Mouse (Mus musculus) erythroid progenitor cell, adult 5-6 weeks (primary cell): ENCODE measurements around the gene Egflam. TPM values are rescaled to one million over a fixed set of nuclear protein-coding genes. Genes with fewer than 3 reads are reported as not detected.

Experiments
- ATAC-seq: replicated peaks from 2 replicates; pipeline ENCODE4 v1.8.0; 2016; ENCODE audit warnings: moderate number of reproducible peaks, mild to moderate bottlenecking, moderate TSS enrichment, inconsistent platforms; ENCODE audit not compliant: poor library complexity, low FRiP score, severe bottlenecking
- total RNA-seq, 2 experiments: library from RNA; stranded (forward) in 1 of 2; stranded (reverse) in 1 of 2; fragments of 150-400 nt in 1 of 2; fragments of 186-747, 209-891 nt in 1 of 2; gene quantifications; 2 replicates each; pipeline versions ENCODE4 v1.2.3 to v1.2.4; 2015 to 2017; ENCODE audit warnings: low replicate concordance in 2 of 2

Egflam gene
- not detected in 2 replicates for total RNA-seq (2015; ENCODE audit: low replicate concordance)
- total RNA-seq (2017; ENCODE audit: low replicate concordance): not detected in 2 replicates

DNA sequence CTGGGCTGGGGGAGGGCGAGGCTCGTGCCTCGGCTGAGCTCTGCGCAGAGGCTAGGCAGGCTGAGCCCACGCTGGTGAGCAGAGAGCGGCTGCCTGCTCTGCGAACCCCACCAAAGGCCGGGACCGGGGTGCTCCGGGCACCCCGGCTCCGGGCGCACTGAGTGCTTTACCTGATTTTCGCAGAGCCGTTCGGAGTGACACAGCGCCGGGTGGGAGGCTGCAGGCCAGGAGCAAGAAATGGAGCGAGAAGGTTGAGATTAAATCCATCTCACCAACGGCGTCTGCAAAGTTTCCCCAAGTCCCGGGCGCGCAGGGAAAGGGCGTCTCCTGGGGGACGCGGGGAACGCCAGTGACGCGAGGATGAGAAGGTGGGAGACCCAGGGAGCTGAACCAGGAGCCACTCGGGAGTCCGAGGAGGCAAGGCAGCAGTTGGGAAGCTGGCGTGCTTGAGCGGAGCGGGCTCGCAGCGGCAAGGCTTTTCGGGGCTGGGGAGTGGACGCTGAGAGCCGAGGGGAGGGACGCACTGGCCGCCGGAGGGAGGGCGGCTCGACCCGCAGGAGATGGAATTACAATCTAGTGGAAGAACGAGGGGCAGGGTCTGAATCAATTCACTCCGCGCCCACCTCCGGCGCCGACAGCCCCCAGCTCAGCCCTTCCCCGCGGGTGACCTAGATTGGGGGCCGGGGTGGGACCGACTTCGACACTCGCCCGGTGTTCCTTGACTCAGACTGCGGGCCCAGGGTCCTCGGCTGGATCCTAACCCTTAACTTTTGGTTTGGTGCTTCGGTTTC lies at the start of gene Egflam:
Egflam (minus strand) TSS at position 578 of the 791 bp plus-strand sequence.
- ATAC-seq: no peak

DNA sequence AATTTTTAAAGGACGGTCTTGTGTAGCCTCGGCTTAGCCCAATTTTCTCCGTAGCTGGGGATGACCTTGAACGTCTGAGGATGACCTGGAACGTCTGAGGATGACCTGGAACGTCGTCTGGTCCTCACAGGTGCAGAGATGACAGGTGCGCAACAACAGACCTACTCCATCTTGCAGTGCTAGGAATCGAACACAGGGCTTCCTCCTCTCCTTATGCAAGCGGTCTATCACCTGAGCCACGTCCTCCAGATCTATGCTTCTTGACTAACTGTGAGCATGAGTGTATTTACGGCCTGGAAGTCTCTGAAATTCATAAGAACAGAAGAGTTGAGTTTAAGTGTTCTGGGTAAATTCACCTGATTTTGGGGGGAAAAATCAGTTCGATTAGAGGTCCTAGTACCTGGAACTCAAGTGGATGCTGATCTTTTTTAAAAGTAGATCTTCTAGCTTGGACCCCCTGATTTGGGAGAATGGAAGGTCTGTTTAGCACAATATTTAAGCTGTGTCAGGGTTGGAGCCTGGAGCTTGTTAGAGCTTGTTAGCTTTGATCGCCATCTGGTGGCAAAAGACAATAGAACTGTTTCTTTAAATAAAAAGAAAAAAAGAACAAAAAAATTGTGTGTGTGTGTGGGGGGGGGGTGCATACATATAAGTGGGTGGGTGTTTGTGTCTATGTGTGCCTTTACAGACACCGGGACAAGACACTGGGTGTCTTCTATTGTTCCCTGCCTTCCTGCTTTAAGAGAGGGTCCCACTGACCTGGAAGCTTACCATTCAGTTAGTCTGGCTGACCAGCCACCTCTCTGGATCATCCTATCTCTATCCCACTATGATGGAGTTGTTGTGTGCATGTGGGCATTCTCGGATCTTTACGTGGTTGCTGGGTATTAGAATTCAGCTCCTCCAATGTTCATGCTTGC lies 45.5 kb upstream of the Egflam start:
- no peak for ATAC-seq

DNA sequence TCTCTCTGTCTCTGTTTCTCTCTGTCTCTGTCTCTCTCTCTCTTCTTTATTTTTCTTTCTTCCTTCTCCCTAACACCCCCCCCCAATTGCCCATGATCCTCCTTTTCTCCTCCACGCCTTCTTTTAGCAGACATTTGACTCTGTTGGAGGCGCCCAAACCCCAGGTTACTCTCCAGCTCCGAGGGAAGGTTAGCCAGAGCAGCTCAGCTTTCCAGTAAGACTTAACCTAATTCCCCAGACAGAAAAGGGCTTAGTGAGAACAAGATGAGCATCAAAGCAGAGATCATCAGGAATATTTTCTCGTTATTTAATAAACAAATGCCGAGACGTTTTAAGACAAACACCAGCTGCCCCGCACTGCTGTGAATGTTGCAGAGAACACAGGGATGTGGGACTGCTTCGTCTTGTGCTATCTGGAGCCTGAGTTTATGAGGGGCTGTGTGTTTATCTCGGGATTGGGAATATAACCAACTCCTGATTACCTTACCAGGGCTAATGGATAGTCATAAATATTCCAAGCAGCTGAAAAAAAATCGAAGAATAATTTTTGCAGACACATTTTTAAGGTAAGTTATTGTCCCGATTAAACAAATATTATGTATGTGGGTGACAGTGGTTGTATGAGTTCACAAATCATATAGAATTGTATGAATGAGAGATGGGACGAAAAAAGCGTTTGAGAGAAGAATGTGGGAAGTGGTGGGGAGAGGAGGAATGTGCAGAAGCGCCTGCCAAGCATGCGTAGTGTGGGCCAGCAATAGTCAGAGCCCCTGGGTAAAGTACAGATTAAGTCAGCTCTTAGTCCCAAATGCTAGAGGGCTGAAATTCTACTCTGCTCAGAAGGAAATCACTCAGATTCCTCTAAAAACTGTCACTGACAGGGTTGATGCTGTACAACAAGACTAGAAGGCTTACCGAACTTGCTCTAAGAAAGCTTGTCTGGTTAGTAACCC lies 44.2 kb upstream of the Egflam start:
- no peak for ATAC-seq

DNA sequence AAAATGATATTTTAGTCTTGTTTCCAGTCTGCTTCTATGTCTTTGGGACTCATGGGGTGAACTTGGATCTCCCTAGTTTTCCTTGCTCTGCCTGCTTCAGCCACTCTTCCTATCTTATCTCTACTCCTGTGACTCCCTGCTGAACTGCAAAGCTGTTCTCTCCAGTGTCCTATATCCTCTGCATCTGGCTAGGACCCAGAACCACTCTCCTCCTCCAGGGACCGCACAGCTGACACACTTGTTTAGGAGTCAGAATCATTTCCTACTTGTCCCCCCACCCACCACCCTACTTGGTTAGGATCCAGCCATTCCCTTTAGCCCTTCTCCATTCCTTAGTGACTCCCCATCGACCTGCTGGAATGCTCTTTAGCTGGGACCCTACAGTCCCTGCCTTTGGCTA lies 26.1 kb upstream of the Egflam start:
- no peak for ATAC-seq

DNA sequence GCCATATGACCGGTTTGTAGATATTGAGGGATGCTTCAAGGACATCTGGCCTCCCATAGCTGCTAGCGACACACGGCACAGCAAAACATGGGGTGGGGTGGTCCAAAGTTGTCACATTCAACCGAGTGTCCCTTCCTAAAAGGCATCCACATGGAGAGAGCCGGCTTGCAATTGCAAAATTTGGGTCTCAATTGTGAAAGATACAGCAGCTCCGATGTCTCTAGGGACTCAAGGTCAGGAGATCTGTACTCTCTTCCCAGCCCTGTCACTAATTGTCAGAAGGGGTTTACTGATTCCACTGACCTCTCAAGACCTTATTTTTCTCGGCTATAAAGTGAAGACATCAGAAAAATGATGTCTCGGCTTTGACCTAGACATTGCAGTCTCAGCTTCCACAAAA lies 6.3 kb upstream of the Egflam start:
- no peak for ATAC-seq

DNA sequence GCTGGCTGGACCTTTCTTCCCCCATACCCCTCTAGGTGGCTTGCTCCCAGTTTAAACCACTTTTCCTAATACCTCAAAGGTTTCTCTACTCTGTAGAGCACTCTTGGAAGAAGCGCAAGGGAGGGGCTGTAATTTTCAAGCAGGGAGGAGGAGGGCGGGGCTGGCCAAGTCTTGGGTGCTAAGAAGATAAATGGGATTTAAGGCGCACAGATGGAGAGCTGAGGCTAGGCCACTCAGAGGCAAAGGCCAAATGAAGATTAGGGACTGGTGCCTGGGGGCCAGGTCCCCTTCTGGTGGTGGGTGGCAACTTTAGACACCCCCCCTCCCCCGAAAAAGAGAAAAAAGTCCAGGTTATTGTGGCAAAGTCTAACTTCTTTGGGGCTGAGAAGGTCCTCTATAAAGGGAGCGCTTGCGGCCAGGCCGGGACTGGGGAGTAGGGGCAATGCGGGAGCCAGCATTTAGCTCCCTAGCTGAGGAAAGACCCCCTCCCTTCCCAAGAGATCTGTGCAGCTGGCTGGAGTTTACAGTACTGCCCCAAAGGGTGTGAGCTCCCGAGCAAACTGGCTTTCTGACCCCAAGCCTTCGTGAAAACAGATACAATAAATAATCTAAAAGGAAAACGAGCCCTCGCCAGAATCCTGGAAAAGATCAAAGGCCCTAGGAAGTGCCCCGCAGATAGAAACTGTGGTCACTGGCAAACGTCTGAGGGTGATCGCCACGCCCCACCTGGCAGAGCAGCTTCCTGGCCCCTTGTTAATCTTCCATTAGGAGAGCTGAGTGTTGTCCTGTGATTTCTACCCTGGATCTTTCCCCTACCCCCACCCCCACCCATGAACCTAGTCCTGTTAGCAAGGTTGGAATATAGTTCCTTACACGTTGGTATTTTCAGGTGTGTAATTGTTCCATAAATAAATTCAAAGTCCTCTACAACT lies 680 bp upstream of the Egflam start:
- no peak for ATAC-seq

DNA sequence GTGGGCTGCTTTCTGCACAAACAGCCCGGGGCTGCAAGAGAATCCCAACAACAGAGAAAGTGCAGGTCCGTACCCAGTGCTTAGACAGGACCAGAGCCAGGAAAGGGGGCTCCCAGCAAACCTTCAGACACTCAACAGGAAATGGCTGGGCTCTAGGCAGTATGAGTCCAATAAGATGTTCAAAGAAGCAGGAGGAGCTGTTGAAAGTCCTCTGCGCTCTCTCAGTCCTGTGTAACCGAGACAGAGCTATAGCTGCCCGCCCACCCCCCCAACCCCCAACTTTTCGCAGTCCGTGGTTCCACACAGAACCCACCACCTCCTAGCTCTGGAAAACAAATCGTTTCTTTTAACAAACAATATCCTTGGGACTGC lies 763 bp downstream of the Egflam start:
- ATAC-seq: no peak

DNA sequence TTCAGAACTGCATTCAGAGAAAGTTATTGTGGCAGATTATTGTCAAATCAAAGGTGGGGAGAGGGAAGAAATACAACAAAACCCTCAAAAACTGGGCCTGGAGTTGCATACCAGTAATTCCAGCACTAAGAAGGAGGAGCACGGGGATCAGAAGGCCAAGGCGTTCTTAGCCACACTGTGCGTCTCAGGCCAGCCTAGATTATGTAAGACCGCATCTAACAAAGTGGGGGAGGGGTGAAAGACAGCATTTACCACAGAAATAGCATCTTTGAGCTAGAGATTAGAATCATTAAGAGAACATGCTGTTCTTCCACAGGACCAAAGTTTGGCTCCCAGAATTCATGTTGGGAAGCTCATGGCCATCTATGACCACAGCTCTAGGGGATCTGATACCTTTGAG lies 14.8 kb downstream of the Egflam start:
- no peak for ATAC-seq

DNA sequence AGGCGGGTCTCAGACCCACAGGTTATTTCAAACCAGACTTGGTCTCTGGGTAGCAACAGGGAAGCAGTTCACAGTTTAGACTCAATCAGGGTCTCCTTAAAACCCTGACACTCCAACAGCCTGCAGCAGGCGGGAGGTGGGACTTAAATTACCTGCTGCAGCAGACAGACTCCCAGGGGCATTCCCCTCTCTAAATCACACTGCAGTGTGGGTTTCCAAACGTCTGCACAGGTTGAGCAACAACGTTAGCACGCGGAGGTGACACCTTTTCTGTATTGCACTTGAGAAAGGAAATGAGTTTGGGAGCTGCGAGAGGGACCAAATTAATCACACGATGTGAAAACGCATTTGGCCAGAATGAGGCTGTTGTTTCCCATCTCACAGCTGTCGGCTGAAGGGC lies 15.7 kb downstream of the Egflam start:
- ATAC-seq: no peak

DNA sequence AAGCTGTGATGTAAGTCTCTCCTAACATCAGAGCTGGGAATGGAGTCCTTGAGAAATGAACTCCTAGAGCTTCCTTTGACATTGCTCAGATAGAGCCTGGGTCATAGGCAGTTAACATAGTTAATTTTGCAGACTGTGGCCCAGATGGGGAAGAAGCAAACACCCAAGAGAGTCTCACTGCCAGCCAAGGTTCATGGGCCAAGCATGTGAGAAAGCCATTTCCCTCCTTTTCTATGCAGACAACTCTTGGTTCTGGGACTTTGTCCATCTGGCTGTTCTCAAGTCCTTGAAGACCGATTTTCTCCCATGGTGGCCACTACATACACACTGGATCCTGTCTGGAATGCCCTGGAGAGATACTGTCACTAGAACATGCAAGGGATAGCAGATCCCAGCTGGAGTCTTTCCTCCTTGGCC lies 45.6 kb downstream of the Egflam start:
- ATAC-seq: no peak

DNA sequence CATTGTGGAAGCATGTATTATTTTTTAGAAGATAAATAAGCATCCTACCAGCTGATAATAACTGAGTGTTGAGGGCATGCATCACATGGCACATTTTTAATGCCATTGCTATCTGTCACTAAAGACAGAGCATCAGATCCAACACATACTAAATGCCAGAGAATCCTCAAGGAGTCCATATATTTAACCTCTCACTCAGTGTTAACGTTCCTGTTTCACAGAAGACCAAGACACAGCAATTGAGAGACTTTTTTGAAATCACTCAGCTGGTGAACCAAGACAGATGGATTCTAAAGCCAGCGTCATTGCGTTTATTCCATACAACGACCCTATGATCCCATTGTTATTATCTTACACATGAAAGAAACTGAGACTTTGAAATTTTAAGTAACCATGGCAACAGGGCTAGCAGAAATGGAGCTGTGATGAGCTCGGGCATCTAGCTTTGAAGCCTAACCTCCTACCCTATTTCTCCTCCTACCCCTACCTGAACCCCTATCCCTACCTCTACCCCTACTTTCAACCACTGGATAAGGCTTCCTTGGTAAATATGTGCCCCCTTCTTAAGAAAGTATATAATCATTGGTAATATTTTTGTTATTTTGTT lies 57.4 kb downstream of the Egflam start:
- no peak for ATAC-seq

DNA sequence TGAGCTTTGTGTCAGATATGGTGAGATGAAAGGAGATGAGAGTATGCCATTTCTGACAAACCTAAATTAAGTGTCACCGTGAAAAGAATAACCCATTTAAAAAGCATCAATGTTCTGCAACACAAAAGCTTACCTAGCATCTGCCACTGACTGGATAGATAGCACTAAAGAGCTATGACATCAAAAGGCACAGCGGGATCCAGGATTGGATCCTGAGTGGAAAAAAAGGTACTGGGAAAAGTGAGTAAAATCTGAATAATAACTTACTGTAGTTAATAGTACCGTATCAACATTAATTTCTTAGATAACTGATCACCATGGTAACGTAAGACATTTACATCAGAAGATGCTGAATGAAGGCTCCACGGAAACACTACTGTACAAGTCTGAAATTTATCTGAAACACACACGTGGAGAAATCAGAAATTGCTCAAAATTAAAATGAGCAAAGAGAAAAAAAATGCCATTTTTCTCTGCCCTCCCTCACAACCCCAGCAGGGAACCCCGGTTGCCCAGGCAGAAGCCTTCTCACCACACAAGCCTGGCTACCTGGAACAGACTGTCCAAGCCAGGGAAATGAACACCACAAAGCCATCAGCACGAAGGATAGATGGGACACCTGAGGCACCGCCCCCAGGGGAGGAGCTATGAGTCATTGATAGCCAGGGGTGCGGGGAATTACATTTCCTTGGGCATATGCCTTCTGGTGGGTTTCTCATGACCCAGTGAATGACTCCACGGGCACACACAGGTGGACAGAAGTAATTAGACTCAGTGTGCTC lies 63.5 kb downstream of the Egflam start:
- ATAC-seq: no peak

DNA sequence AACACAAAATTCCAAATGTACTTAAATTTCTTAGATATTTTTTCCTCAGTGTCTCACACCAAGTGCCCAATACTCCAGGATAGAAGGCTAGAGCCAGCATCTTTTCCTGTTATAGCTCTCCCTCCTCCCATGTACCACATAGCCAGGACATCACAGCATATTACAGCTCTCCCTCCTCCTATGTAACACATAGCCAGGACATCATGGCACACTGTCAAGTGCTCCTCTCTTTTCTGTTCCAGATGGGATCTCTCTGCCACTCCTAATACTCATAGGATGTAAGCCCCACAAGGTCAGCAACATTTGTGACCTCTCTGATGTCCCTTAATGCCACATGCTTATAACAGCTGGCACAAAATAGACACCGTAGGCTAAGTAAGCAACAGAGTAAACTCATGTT lies 65.3 kb downstream of the Egflam start:
- no peak for ATAC-seq

DNA sequence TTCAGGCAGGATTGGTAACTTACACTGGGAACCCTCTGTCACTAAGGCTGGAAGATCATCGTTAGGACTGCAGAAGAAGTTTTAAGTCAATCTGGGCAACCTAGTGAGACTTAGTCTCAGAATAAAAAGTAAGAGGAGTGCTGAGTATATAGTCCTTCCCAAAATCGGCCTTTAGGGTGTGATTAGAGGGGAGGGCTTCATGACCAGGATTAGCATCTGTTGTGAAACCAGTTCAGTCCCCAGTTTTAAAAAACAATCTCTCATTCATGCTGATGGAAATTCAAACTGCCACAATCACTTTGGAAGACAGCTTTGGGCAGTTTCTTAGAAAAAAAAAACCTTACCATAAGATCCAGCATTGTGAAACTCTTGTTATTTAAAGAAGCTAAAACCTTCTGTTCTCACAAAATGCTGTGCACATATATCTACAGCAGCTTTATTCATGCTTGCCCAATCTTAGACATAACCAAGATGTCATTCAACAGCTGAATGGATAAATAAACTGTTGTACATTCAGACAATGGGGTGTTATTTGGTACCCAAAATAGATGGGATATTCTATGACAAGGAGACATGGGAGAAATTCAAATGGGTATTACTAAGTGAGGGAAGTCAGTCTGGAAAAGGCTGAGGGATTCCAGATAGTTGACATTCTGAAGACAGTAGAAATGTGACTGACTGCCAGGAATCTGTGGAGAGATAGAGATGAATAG lies 75.4 kb downstream of the Egflam start:
- ATAC-seq: no peak

DNA sequence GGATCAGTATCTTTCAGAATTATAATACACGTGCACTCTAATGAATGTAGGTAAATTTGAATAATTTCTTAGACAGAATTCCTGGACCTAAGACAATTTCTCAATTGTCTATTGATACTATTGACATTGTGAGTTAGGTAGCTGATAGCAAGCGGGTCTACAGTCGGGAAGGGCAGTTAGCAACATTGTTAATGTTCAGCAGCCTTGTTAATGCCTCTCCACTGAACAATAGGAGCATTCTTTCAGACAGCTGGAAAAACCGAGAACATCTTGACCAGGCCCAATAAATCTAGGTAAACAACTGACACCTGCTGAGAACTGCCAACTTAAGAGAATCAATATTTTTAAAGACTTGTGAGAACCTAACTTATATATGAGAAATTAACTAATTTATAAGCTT lies 77.3 kb downstream of the Egflam start:
- no peak for ATAC-seq

DNA sequence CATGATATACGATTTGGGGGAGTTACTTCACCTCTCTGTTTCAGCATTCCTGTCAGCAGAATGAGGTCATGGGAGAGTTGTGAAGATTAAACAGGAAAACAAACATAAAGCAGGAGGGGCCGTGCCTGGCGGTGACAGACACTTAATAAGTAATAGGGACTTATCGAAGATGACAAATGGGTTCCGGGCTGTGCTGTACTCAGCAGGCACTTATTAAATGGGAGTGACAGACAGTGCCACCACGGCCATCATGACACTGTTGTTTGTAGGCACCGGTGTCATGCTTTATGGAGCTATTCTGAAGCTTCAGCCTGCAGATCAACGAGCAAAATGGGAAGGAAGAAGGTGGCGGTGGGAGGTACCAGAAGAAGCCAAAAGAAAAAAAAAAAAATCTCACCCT lies 82.7 kb downstream of the Egflam start:
- no peak for ATAC-seq

DNA sequence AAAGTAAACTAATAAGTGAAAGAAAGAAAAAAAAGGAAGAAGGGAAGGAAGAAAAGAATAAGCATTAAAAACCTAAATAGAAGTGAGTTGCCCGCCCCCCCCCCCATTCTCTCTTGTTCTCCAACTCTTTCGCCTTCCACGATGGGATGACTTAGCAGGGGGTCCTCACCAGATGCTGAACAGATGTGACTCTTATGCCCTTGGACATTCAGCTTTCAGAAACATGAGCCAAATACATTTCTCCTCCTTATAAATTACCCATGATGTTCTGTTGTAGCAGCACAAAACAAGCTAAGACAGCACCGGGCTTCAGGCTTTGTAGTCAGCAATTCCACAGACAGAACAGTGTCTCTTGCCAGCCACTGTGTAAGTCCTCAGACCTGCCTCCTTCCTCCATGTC lies 89.5 kb downstream of the Egflam start:
- no peak for ATAC-seq
